Mouse (Mus musculus) T-helper 1 cell (primary cell): ENCODE measurements around the gene Tenm3.

Source experiments
- in situ Hi-C: fragments of 300-600 bp; cut with MboI, MseI; formaldehyde crosslinking; loops from one replicate; pipeline ENCODE4 v1.15.1; 2025; ENCODE audit warnings: high pct_unique_total_duplicates

Tenm3 gene

GRCm38 (mm10) chr8:48809104-48809503 is 34.6 kb downstream of the Tenm3 start:
- in situ Hi-C loops = no loop called here

- in situ Hi-C loops = no loop called here
These were observed 40.7 kb downstream of the Tenm3 start for GRCm38 (mm10) chr8:48803070-48803469.

GRCm38 (mm10) chr8:48802231-48802630 is 41.5 kb downstream of the Tenm3 start:
- in situ Hi-C loops = no loop called here

GRCm38 (mm10) chr8:48797955-48798359 is 45.8 kb downstream of the Tenm3 start:
- in situ Hi-C loops = no loop called here

GRCm38 (mm10) chr8:48794285-48794684 is 49.5 kb downstream of the Tenm3 start:
- in situ Hi-C loops = no loop called here

- in situ Hi-C loops = no loop called here
These were observed 50.0 kb downstream of the Tenm3 start for GRCm38 (mm10) chr8:48793729-48794128.

- in situ Hi-C loops = no loop called here
These were observed 51.0 kb downstream of the Tenm3 start for GRCm38 (mm10) chr8:48792587-48793326.

- in situ Hi-C loops = no loop called here
These were observed 60.4 kb downstream of the Tenm3 start for GRCm38 (mm10) chr8:48783308-48783707.

- in situ Hi-C loops = no loop called here
These were observed 63.1 kb downstream of the Tenm3 start for GRCm38 (mm10) chr8:48780628-48781027.

- in situ Hi-C loops = no loop called here
These were observed 64.6 kb downstream of the Tenm3 start for GRCm38 (mm10) chr8:48779194-48779593.

GRCm38 (mm10) chr8:48776081-48776480 is 67.7 kb downstream of the Tenm3 start:
- in situ Hi-C loops = no loop called here

GRCm38 (mm10) chr8:48775531-48776037 is 68.2 kb downstream of the Tenm3 start:
- in situ Hi-C loops = no loop called here

GRCm38 (mm10) chr8:48774837-48775236 is 68.9 kb downstream of the Tenm3 start:
- in situ Hi-C loops = no loop called here

GRCm38 (mm10) chr8:48766545-48767234 is 77.1 kb downstream of the Tenm3 start:
- in situ Hi-C loops = no loop called here

GRCm38 (mm10) chr8:48765212-48765611 is 78.5 kb downstream of the Tenm3 start:
- in situ Hi-C loops = no loop called here

GRCm38 (mm10) chr8:48764011-48764410 is 79.7 kb downstream of the Tenm3 start:
- in situ Hi-C loops = no loop called here

- in situ Hi-C loops = no loop called here
These were observed 86.9 kb downstream of the Tenm3 start for GRCm38 (mm10) chr8:48756874-48757273.

- in situ Hi-C loops = no loop called here
These were observed 88.3 kb downstream of the Tenm3 start for GRCm38 (mm10) chr8:48755492-48755891.

GRCm38 (mm10) chr8:48754959-48755358 is 88.8 kb downstream of the Tenm3 start:
- in situ Hi-C loops = no loop called here

- in situ Hi-C loops = no loop called here
These were observed 91.8 kb downstream of the Tenm3 start for GRCm38 (mm10) chr8:48751965-48752364.

- in situ Hi-C loops = no loop called here
These were observed 95.2 kb downstream of the Tenm3 start for GRCm38 (mm10) chr8:48748503-48749059.

GRCm38 (mm10) chr8:48743912-48744311 is 99.8 kb downstream of the Tenm3 start:
- in situ Hi-C loops = no loop called here

GRCm38 (mm10) chr8:48742741-48743140 is 101.0 kb downstream of the Tenm3 start:
- in situ Hi-C loops = no loop called here
